Mouse (Mus musculus) 3134 (cell line): Measurements from ENCODE around the gene Churc1.

Source experiments
- DNase-seq: peaks from one replicate; pipeline ENCODE4 v3.0.0-alpha.2; 2011; ENCODE audit warnings: low spot score; ENCODE audit not compliant: insufficient read length; ENCODE audit errors: extremely low read depth

The Churc1 gene

GRCm38 (mm10) chr12:76832704-76833103 is 67.4 kb downstream of the Churc1 start:
- no peak for DNase-seq
